Mouse (Mus musculus): ENCODE results near the gene Gm5891. TPM values are rescaled to one million over a fixed set of nuclear protein-coding genes. Genes with fewer than 3 reads are reported as not detected.

Gene Gm5891
- total RNA-seq (2023): not detected

DNA sequence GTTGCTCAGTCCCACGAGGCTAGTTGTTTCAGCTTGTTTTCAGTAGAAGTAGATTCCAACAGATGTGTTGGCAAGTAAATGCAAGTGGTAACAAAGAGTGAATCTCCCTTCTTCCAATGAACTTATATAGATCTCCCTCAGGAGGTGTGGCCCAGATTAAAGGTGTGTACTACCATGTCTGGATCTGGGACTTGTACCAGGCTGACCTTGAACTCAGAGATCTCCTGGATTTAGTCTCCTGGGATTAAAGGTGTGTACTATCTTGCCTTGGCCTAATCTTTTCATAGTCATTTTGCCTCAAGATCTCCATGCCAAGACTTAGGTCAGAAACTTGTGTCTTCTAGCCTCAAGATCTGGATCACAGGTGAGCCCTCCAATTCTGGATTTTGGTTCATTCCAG is at the start of gene Gm5891:
Gm5891 (minus strand) TSS at position 101 of the 400 bp plus-strand sequence.

Other genes starting within 250 kb of the Gm5891 start
- not detected for gene Gm4175, start 159.8 kb downstream of the Gm5891 start, total RNA-seq (2023)
- gene Gm4177, start 124.6 kb downstream of the Gm5891 start, total RNA-seq (2023): not detected
- not detected for gene Vmn1r135, start 88.9 kb downstream of the Gm5891 start, total RNA-seq (2023)
- gene Gm5725, start 77.0 kb downstream of the Gm5891 start, total RNA-seq (2023): not detected
- gene Vmn1r137, start 73.3 kb upstream of the Gm5891 start, total RNA-seq (2023): not detected
- not detected for gene Vmn1r138, start 107.6 kb upstream of the Gm5891 start, total RNA-seq (2023)
- gene Gm6176, start 135.0 kb upstream of the Gm5891 start, total RNA-seq (2023): not detected
- gene Vmn1r139, start 147.8 kb upstream of the Gm5891 start, total RNA-seq (2023): not detected
- not detected for gene Gm16451, start 197.0 kb upstream of the Gm5891 start, total RNA-seq (2023)
- not detected for gene Gm10666, start 213.4 kb upstream of the Gm5891 start, total RNA-seq (2023)
- gene Vmn1r142, start 242.7 kb upstream of the Gm5891 start, total RNA-seq (2023): not detected

All from T-cell, adult 66 days (primary cell).